Mouse (Mus musculus) forelimb bud, embryonic 11.5 days (tissue): ENCODE data around the gene Gm20683.
A peak's percentile ranks its signal among the peaks of the same experiment; 100 is the strongest.
"Not testable (repeated sequence)": the region's sequence is repeated elsewhere in the genome, so short reads cannot be mapped to it uniquely, and the experiment has no call there.

Experiments
- DNase-seq: peaks from one replicate; pipeline ENCODE4 v3.0.0-alpha.2; 2012; ENCODE audit warnings: low read depth, low spot score

Gm20683 gene

GRCm38 (mm10) chr17:25828223-25828594, 13.4 kb downstream of the Gm20683 start:
- no peak for DNase-seq

- DNase-seq: no peak
Measured at GRCm38 (mm10) chr17:25827546-25828222, 13.9 kb downstream of the Gm20683 start.

- no peak for DNase-seq
Measured at GRCm38 (mm10) chr17:25827011-25827410, 14.6 kb downstream of the Gm20683 start.

- no peak for DNase-seq
Measured at GRCm38 (mm10) chr17:25825984-25826570, 15.5 kb downstream of the Gm20683 start.

GRCm38 (mm10) chr17:25825311-25825710, 16.3 kb downstream of the Gm20683 start:
- no peak for DNase-seq

GRCm38 (mm10) chr17:25824362-25825142, 17.0 kb downstream of the Gm20683 start:
- no peak for DNase-seq

- peak; percentile 86 for DNase-seq
Measured at GRCm38 (mm10) chr17:25823452-25823851, 18.1 kb downstream of the Gm20683 start, which contains the start of gene Wdr24. Wdr24 (plus strand) TSS chr17:25823627.

GRCm38 (mm10) chr17:25818851-25819780, 22.4 kb downstream of the Gm20683 start:
- DNase-seq: no peak

GRCm38 (mm10) chr17:25817662-25818061, 23.9 kb downstream of the Gm20683 start:
- no peak for DNase-seq

GRCm38 (mm10) chr17:25813471-25813870, 28.1 kb downstream of the Gm20683 start:
- peak; percentile 93 for DNase-seq

GRCm38 (mm10) chr17:25810890-25811289, 30.7 kb downstream of the Gm20683 start:
- DNase-seq: no peak

- no peak for DNase-seq
Measured at GRCm38 (mm10) chr17:25809606-25810340, 31.8 kb downstream of the Gm20683 start.

GRCm38 (mm10) chr17:25808789-25809605, 32.6 kb downstream of the Gm20683 start, which contains the start of gene Fbxl16:
Fbxl16 (plus strand) TSS chr17:25809085.
- peak; percentile 59 for DNase-seq

- no peak for DNase-seq
Measured at GRCm38 (mm10) chr17:25808028-25808427, 33.5 kb downstream of the Gm20683 start.

GRCm38 (mm10) chr17:25807452-25807851, 34.1 kb downstream of the Gm20683 start:
- not testable (repeated sequence) for DNase-seq

- no peak for DNase-seq
Measured at GRCm38 (mm10) chr17:25806507-25806906, 35.1 kb downstream of the Gm20683 start.

GRCm38 (mm10) chr17:25802825-25803517, 38.6 kb downstream of the Gm20683 start:
- DNase-seq: no peak

GRCm38 (mm10) chr17:25801029-25801428, 40.5 kb downstream of the Gm20683 start:
- DNase-seq: peak; percentile 73

GRCm38 (mm10) chr17:25796951-25797369, 44.6 kb downstream of the Gm20683 start, which contains the start of gene Metrn:
Metrn (minus strand) TSS chr17:25797136.
- DNase-seq: peak; percentile 85
